Mouse (Mus musculus) adrenal gland, adult 2 months (tissue): Measurements from ENCODE around the gene Gm20388. TPM values are rescaled to one million over a fixed set of nuclear protein-coding genes. Genes with fewer than 3 reads are reported as not detected.

Source experiments
- DNase-seq: peaks from one replicate; pipeline ENCODE4 v3.0.0; 2021
- polyA plus RNA-seq: library from polyadenylated mRNA; depleted of rRNA; stranded (reverse); fragments of >200 nt; gene quantifications from 2 replicates; pipeline ENCODE4 v1.2.3, GENCODE M21; 2012
- total RNA-seq, 2 experiments: library from RNA; stranded (reverse); gene quantifications; 2 replicates each; pipeline ENCODE4 v1.2.3; 2021

Gm20388 gene
- total and polyA plus RNA-seq, 3 experiments: 5.9 to 50.1 (median 9.9) TPM

GRCm38 (mm10) chr8:121074848-121075145 lies 1164.2 kb downstream of the Gm20388 start:
- DNase-seq: no peak

- DNase-seq: peak; percentile 23
Observed at GRCm38 (mm10) chr8:121075936-121076335, 1165.3 kb downstream of the Gm20388 start.

- no peak for DNase-seq
Observed at GRCm38 (mm10) chr8:121076555-121076954, 1165.9 kb downstream of the Gm20388 start.

- DNase-seq: no peak
Observed at GRCm38 (mm10) chr8:121078721-121079120, 1168.1 kb downstream of the Gm20388 start.

- DNase-seq: no peak
Observed at GRCm38 (mm10) chr8:121079201-121079600, 1168.6 kb downstream of the Gm20388 start.

- no peak for DNase-seq
Observed at GRCm38 (mm10) chr8:121079944-121080343, 1169.3 kb downstream of the Gm20388 start.

- no peak for DNase-seq
Observed at GRCm38 (mm10) chr8:121080361-121081090, 1169.9 kb downstream of the Gm20388 start.

GRCm38 (mm10) chr8:121081398-121081797 lies 1170.8 kb downstream of the Gm20388 start:
- DNase-seq: no peak

GRCm38 (mm10) chr8:121082218-121083092 lies 1171.8 kb downstream of the Gm20388 start:
- DNase-seq: peak; percentile 15

GRCm38 (mm10) chr8:121083093-121083935 lies 1172.7 kb downstream of the Gm20388 start:
- DNase-seq: peak; percentile 85

- DNase-seq: no peak
Observed at GRCm38 (mm10) chr8:121083936-121084209, 1173.2 kb downstream of the Gm20388 start.

GRCm38 (mm10) chr8:121084210-121084951 lies 1173.7 kb downstream of the Gm20388 start, which contains the start of gene Foxf1:
TSS of gene Foxf1 (plus strand) at chr8:121084386.
- DNase-seq: peak; percentile 41

- DNase-seq: no peak
Observed at GRCm38 (mm10) chr8:121085011-121085410, 1174.4 kb downstream of the Gm20388 start.

- no peak for DNase-seq
Observed at GRCm38 (mm10) chr8:121085561-121085960, 1174.9 kb downstream of the Gm20388 start.

GRCm38 (mm10) chr8:121086004-121086900 lies 1175.6 kb downstream of the Gm20388 start:
- no peak for DNase-seq

- DNase-seq: no peak
Observed at GRCm38 (mm10) chr8:121088281-121088680, 1177.6 kb downstream of the Gm20388 start.

GRCm38 (mm10) chr8:121088871-121089630 lies 1178.4 kb downstream of the Gm20388 start:
- DNase-seq: no peak

- no peak for DNase-seq
Observed at GRCm38 (mm10) chr8:121089631-121090380, 1179.2 kb downstream of the Gm20388 start.

GRCm38 (mm10) chr8:121090716-121091115 lies 1180.1 kb downstream of the Gm20388 start:
- DNase-seq: no peak
